Mouse (Mus musculus): Measurements from ENCODE around the gene Uri1.

Uri1 gene

GRCm38 (mm10) chr7:38013946-38014345 is 9.4 kb downstream of the Uri1 start:
- no peak for DNase-seq (ENCODE audit: low spot score)

- DNase-seq (ENCODE audit: low spot score), result no peak
Measured at GRCm38 (mm10) chr7:38012811-38013210, 10.5 kb downstream of the Uri1 start.

- no peak for DNase-seq (ENCODE audit: low spot score)
Measured at GRCm38 (mm10) chr7:38008359-38008758, 15.0 kb downstream of the Uri1 start.

GRCm38 (mm10) chr7:38002451-38002850 is 20.9 kb downstream of the Uri1 start:
- no peak for DNase-seq (ENCODE audit: low spot score)

- DNase-seq (ENCODE audit: low spot score), result no peak
Measured at GRCm38 (mm10) chr7:37999691-38000090, 23.7 kb downstream of the Uri1 start.

GRCm38 (mm10) chr7:37992861-37993260 is 30.5 kb downstream of the Uri1 start:
- no peak for DNase-seq (ENCODE audit: low spot score)

GRCm38 (mm10) chr7:37984866-37985265 is 38.5 kb downstream of the Uri1 start:
- no peak for DNase-seq (ENCODE audit: low spot score)

GRCm38 (mm10) chr7:37983471-37983870 is 39.9 kb downstream of the Uri1 start:
- DNase-seq (ENCODE audit: low spot score), result no peak

- DNase-seq (ENCODE audit: low spot score), result no peak
Measured at GRCm38 (mm10) chr7:37979729-37980128, 43.6 kb downstream of the Uri1 start.

- DNase-seq (ENCODE audit: low spot score), result no peak
Measured at GRCm38 (mm10) chr7:37978412-37978811, 44.9 kb downstream of the Uri1 start.

- no peak for DNase-seq (ENCODE audit: low spot score)
Measured at GRCm38 (mm10) chr7:37977676-37978075, 45.7 kb downstream of the Uri1 start.

GRCm38 (mm10) chr7:37972999-37973555 is 50.3 kb downstream of the Uri1 start:
- no peak for DNase-seq (ENCODE audit: low spot score)

GRCm38 (mm10) chr7:37972571-37972970 is 50.8 kb downstream of the Uri1 start:
- DNase-seq (ENCODE audit: low spot score), result no peak

GRCm38 (mm10) chr7:37962326-37962725 is 61.0 kb downstream of the Uri1 start:
- DNase-seq (ENCODE audit: low spot score), result no peak

- no peak for DNase-seq (ENCODE audit: low spot score)
Measured at GRCm38 (mm10) chr7:37961247-37961646, 62.1 kb downstream of the Uri1 start.

- no peak for DNase-seq (ENCODE audit: low spot score)
Measured at GRCm38 (mm10) chr7:37951841-37952240, 71.5 kb downstream of the Uri1 start.

- no peak for DNase-seq (ENCODE audit: low spot score)
Measured at GRCm38 (mm10) chr7:37936459-37936858, 86.9 kb downstream of the Uri1 start.

- no peak for DNase-seq (ENCODE audit: low spot score)
Measured at GRCm38 (mm10) chr7:37935786-37936185, 87.6 kb downstream of the Uri1 start.

GRCm38 (mm10) chr7:37934770-37935182 is 88.6 kb downstream of the Uri1 start:
- DNase-seq (ENCODE audit: low spot score), result peak; percentile 19

GRCm38 (mm10) chr7:37933754-37934308 is 89.5 kb downstream of the Uri1 start:
- no peak for DNase-seq (ENCODE audit: low spot score)

- DNase-seq (ENCODE audit: low spot score), result no peak
Measured at GRCm38 (mm10) chr7:37931631-37932030, 91.7 kb downstream of the Uri1 start.

- peak; percentile 57 for DNase-seq (ENCODE audit: low spot score)
Measured at GRCm38 (mm10) chr7:37929738-37930137, 93.6 kb downstream of the Uri1 start.

GRCm38 (mm10) chr7:37922999-37923398 is 100.4 kb downstream of the Uri1 start:
- DNase-seq (ENCODE audit: low spot score), result no peak

Data from layer of hippocampus, adult 11-12 months (tissue).